Mouse (Mus musculus) hindbrain, embryonic 12.5 days (tissue): ENCODE data around the gene Tbx10. TPM values are rescaled to one million over a fixed set of nuclear protein-coding genes. Genes with fewer than 3 reads are reported as not detected.
A peak's percentile ranks its signal among the peaks of the same experiment; 100 is the strongest.
"Not testable (repeated sequence)": the region's sequence is repeated elsewhere in the genome, so short reads cannot be mapped to it uniquely, and the experiment has no call there.

Experiments
- ATAC-seq: fragments of 200-750 bp; cut with Nextera tagmentation; 2 replicates; pipeline ENCODE4 v1.8.0; 2017; ENCODE audit warnings: moderate TSS enrichment; ENCODE audit not compliant: low FRiP score
- H3K27ac ChIP-seq: fragments of 300-500 bp; sonication (generic); 2 replicates; pipeline ENCODE4 v1.5.1; 2016; ENCODE audit warnings: mild to moderate bottlenecking
- H3K27me3 ChIP-seq: fragments of 300-500 bp; sonication (generic); 2 replicates; pipeline ENCODE4 v1.6.1; 2016; ENCODE audit warnings: mild to moderate bottlenecking
- H3K36me3 ChIP-seq: fragments of 300-500 bp; sonication (generic); 2 replicates; pipeline ENCODE4 v1.6.1; 2016; ENCODE audit warnings: mild to moderate bottlenecking
- H3K4me1 ChIP-seq: fragments of 300-500 bp; sonication (generic); 2 replicates; pipeline ENCODE4 v1.6.1; 2016
- H3K4me2 ChIP-seq: fragments of 300-500 bp; sonication (generic); replicated peaks from 2 replicates; pipeline ENCODE4 v1.6.1; 2016; ENCODE audit warnings: mild to moderate bottlenecking
- H3K4me3 ChIP-seq: fragments of 300-500 bp; sonication (generic); 2 replicates; pipeline ENCODE4 v1.5.1; 2016; ENCODE audit warnings: mild to moderate bottlenecking
- H3K9ac ChIP-seq: fragments of 300-500 bp; sonication (generic); 2 replicates; pipeline ENCODE4 v1.6.1; 2016; ENCODE audit warnings: mild to moderate bottlenecking, moderate library complexity
- H3K9me3 ChIP-seq: fragments of 300-500 bp; sonication (generic); replicated peaks from 2 replicates; pipeline ENCODE4 v1.6.1; 2016; ENCODE audit warnings: mild to moderate bottlenecking
- WGBS: fragments of 180-500 bp; shearing (Covaris S2); methylation state at CpG from one replicate; pipeline ENCODE4 v1.1.7; 2016; 5-methylcytosine and 5-hydroxymethylcytosine counted together
- polyA plus RNA-seq: library from polyadenylated mRNA; unstranded; fragments of >200 nt; fragmentation: Nextera tagmentation; extraction: Ambion mirVana; gene quantifications from 2 replicates; pipeline ENCODE4 v1.2.1, GENCODE M21; 2016

The Tbx10 gene
- polyA plus RNA-seq, 1 experiment from 2014 or later = 0.35 TPM

GRCm38 (mm10) chr19:4037154-4037787, 44.7 kb downstream of the Tbx10 start:
- not testable (repeated sequence) for H3K9me3 ChIP-seq, H3K36me3 ChIP-seq, H3K27me3 ChIP-seq
- 0 out of 2 replicates have a peak overlapping the region, but pooled peaks have one; percentile 49 for H3K27ac ChIP-seq
- peak overlapping the region; percentile 69 for H3K4me2 ChIP-seq
- H3K4me3 ChIP-seq = peak overlapping the region; percentile 57
- H3K9ac ChIP-seq = peak overlapping the region; percentile 73
- peaks cover 17% of the 10 kb centered on the region for H3K4me1 ChIP-seq
- WGBS = 23% methylated on average over 7 of the region's 8 CpGs
- peak; percentile 50 for ATAC-seq

GRCm38 (mm10) chr19:4037788-4038232, 45.3 kb downstream of the Tbx10 start, which contains the start of gene Gstp1:
Gene Gstp1 (minus strand): TSS chr19:4037985.
- Histone ChIP-seq H3K36me3 (no peaks in the 10 kb centered on the region), H3K9ac (peak within 1 kb of the TSS; percentile 73), H3K9me3 (no peaks in the 10 kb centered on the region), H3K27me3 (no peaks in the 10 kb centered on the region), H3K27ac (0 out of 2 replicates have a peak within 1 kb of the TSS, but pooled peaks have one; percentile 49), H3K4me1 (peaks cover 17% of the 10 kb centered on the region), H3K4me3 (peak within 1 kb of the TSS; percentile 57), H3K4me2 (peak within 1 kb of the TSS; percentile 69)
- WGBS = under 1% methylated on average over 26 of the region's 26 CpGs
- ATAC-seq = peak; percentile 81

GRCm38 (mm10) chr19:4040941-4041340, 48.4 kb downstream of the Tbx10 start:
- not testable (repeated sequence) for H3K9me3 ChIP-seq, H3K27ac ChIP-seq, H3K9ac ChIP-seq, H3K36me3 ChIP-seq, ATAC-seq, H3K27me3 ChIP-seq, H3K4me2 ChIP-seq, H3K4me3 ChIP-seq
- WGBS = 86% methylated on average over 5 of the region's 5 CpGs
- peaks cover 17% of the 10 kb centered on the region for H3K4me1 ChIP-seq

GRCm38 (mm10) chr19:4041500-4041899, 48.9 kb downstream of the Tbx10 start:
- H3K36me3 ChIP-seq, H3K27me3 ChIP-seq, H3K4me2 ChIP-seq, H3K4me3 ChIP-seq, H3K9ac ChIP-seq, ATAC-seq, H3K27ac ChIP-seq, H3K9me3 ChIP-seq: not testable (repeated sequence)
- H3K4me1 ChIP-seq = peaks cover 14% of the 10 kb centered on the region
- 85% methylated on average over 3 of the region's 4 CpGs for WGBS

GRCm38 (mm10) chr19:4042124-4042523, 49.6 kb downstream of the Tbx10 start:
- H3K27ac ChIP-seq = no peak overlapping the region
- no peaks in the 10 kb centered on the region; the same call in 1 of the 2 replicates for H3K27me3 ChIP-seq
- H3K9ac ChIP-seq = no peak overlapping the region
- no peaks in the 10 kb centered on the region for H3K9me3 ChIP-seq
- WGBS = 71% methylated on average over 14 of the region's 14 CpGs
- no peak for ATAC-seq
- peaks cover 11% of the 10 kb centered on the region for H3K4me1 ChIP-seq
- no peak overlapping the region for H3K4me2 ChIP-seq
- no peaks in the 10 kb centered on the region for H3K36me3 ChIP-seq
- no peak overlapping the region for H3K4me3 ChIP-seq

- H3K27ac ChIP-seq, H3K36me3 ChIP-seq, ATAC-seq, H3K9me3 ChIP-seq, H3K4me1 ChIP-seq, H3K4me3 ChIP-seq, H3K27me3 ChIP-seq, H3K4me2 ChIP-seq, H3K9ac ChIP-seq: not testable (repeated sequence)
- WGBS = 92% methylated on average over 5 of the region's 5 CpGs
These were observed 51.6 kb downstream of the Tbx10 start for GRCm38 (mm10) chr19:4044109-4044508.

- H3K9me3 ChIP-seq = no peaks in the 10 kb centered on the region
- no peak within 1 kb of the TSS for H3K9ac ChIP-seq
- H3K27me3 ChIP-seq = no peaks in the 10 kb centered on the region; the same call in 1 of the 2 replicates
- no peaks in the 10 kb centered on the region for H3K4me1 ChIP-seq
- no peak for ATAC-seq
- 58% methylated on average over 16 of the region's 16 CpGs for WGBS
- H3K4me3 ChIP-seq = no peak within 1 kb of the TSS
- no peaks in the 10 kb centered on the region for H3K36me3 ChIP-seq
- H3K27ac ChIP-seq = no peak within 1 kb of the TSS
- peak within 1 kb of the TSS; percentile 17; the same call in 1 of the 2 replicates for H3K4me2 ChIP-seq
These were observed 53.7 kb downstream of the Tbx10 start, which contains the start of gene Gstp2 for GRCm38 (mm10) chr19:4045966-4046865. Gene Gstp2 (minus strand): TSS chr19:4046023.

- no peak overlapping the region for H3K4me2 ChIP-seq
- H3K36me3 ChIP-seq = no peaks in the 10 kb centered on the region
- no peak overlapping the region for H3K4me3 ChIP-seq
- no peaks in the 10 kb centered on the region for H3K4me1 ChIP-seq
- no peak overlapping the region for H3K27ac ChIP-seq
- no peak for ATAC-seq
- no peaks in the 10 kb centered on the region for H3K9me3 ChIP-seq
- H3K9ac ChIP-seq = no peak overlapping the region
- 87% methylated on average over 8 of the region's 8 CpGs for WGBS
- H3K27me3 ChIP-seq = no peaks in the 10 kb centered on the region; the same call in 1 of the 2 replicates
These were observed 54.3 kb downstream of the Tbx10 start for GRCm38 (mm10) chr19:4046866-4047254.

- WGBS = 16% methylated on average over 4 of the region's 4 CpGs
- H3K4me2 ChIP-seq = no peak overlapping the region
- H3K9ac ChIP-seq = no peak overlapping the region
- no peaks in the 10 kb centered on the region for H3K36me3 ChIP-seq
- H3K4me1 ChIP-seq = no peaks in the 10 kb centered on the region
- ATAC-seq = no peak
- H3K27me3 ChIP-seq = no peaks in the 10 kb centered on the region; the same call in 1 of the 2 replicates
- no peaks in the 10 kb centered on the region for H3K9me3 ChIP-seq
- H3K4me3 ChIP-seq = no peak overlapping the region
- H3K27ac ChIP-seq = no peak overlapping the region
These were observed 55.3 kb downstream of the Tbx10 start for GRCm38 (mm10) chr19:4047859-4048258.

- not testable (repeated sequence) for H3K27me3 ChIP-seq, H3K4me2 ChIP-seq, H3K36me3 ChIP-seq, H3K9me3 ChIP-seq, ATAC-seq, H3K4me1 ChIP-seq, H3K9ac ChIP-seq, H3K27ac ChIP-seq, H3K4me3 ChIP-seq
- 82% methylated on average over 5 of the region's 5 CpGs for WGBS
These were observed 56.5 kb downstream of the Tbx10 start for GRCm38 (mm10) chr19:4049069-4049468.
